8 mouse cellular contexts compared by ENCODE assay signal in the genomic region with DNA sequence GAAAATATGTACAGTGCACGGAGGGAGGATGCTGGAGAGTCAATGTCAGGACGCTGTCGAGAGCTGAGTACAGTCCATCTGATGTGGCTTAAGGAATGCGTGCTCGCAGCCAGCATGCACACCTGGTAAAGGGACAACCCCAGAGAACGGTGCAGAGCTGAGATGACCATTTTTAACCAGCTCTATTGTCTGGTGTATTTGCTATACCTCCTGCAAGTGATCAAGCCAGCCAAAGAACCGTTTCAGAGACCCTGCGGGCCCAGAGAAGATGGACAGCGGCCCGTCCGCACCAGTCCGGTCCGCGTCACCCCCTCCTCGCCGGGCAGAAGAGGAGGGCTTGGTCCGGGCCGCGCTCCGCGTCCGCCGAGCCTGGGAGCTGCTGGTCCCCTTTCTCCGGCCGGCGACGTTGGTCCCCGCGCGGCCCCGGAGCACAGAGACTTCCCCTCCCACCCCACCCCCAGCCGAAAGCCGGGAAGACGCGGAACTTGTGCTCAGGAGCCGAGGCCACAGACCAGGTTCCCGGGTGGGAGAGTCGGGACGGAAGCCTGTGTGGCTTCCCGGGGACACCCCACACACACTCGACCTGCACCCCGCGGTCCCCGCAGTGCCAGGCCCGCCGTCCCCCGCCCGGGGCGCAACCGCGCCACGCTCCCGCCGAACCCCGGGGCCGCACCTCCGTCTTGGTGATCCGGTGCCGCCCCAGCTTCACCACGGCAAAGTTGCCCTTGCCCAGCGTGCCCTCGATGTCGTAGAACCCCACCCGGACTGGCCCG. TPM values are rescaled to one million over a fixed set of nuclear protein-coding genes. Genes with fewer than 3 reads are reported as not detected.
DNase-seq lines count a peak whose midpoint lies in the region; ATAC-seq and TF ChIP-seq lines count a peak whose summit lies in the region.

No protein-coding gene starts in this region.

- no peaks in the 10 kb centered on the region for H3K36me3 ChIP-seq in kidney, embryonic 16.5 days (ENCODE audit: insufficient read depth, low read length)
- H3K36me3 ChIP-seq in small intestine, adult 2 months (ENCODE audit: control insufficient read depth, insufficient read depth, low read length): no peaks in the 10 kb centered on the region

- no peaks in the 10 kb centered on the region for H3K9me3 ChIP-seq in kidney, embryonic 16.5 days (ENCODE audit: low read length)

- peak overlapping the region; percentile 94 for H3K4me3 ChIP-seq in kidney, embryonic 16.5 days (ENCODE audit: low read length)
- peak overlapping the region; percentile 99 for H3K4me3 ChIP-seq in small intestine, adult 2 months (ENCODE audit: low read depth, low read length)

- peaks cover 11% of the 10 kb centered on the region for H3K4me1 ChIP-seq in kidney, embryonic 16.5 days (ENCODE audit: insufficient read depth, low read length)
- H3K4me1 ChIP-seq in small intestine, adult 2 months (ENCODE audit: control insufficient read depth, insufficient read depth, insufficient read length, low read length): no peaks in the 10 kb centered on the region

- DNase-seq in adrenal gland, postnatal 36 days: peak; percentile 48 to 66
- no peak for DNase-seq in adrenal gland, postnatal 14 days
- DNase-seq in thymus, postnatal 25 days: peak; percentile 25
- DNase-seq in thymus, postnatal 4 days: no peak
- peak; percentile 25 for DNase-seq in forelimb bud, embryonic 11.5 days (ENCODE audit: low read depth, low spot score)
- peak; percentile 43 for DNase-seq in lung, postnatal 14 days

- peak overlapping the region; percentile 92 for H3K27ac ChIP-seq in kidney, embryonic 16.5 days (ENCODE audit: low read length)
- H3K27ac ChIP-seq in small intestine, adult 2 months (ENCODE audit: insufficient read depth, low read depth, low read length): peak overlapping the region; percentile 89

- under 1% methylated on average over 52 of the region's 65 CpGs for WGBS in kidney, embryonic 16.5 days
- WGBS in small intestine, adult 2 months: 1% methylated on average over 65 of the region's 65 CpGs

- H3K4me2 ChIP-seq in kidney, embryonic 16.5 days (replicated peaks; ENCODE audit: low read depth, low read length): peak overlapping the region; percentile 91

- no peak for TF ChIP-seq POLR2A in small intestine, adult 2 months (IDR thresholded peaks at IDR 0.05; ENCODE audit: low read depth, low read length)

- ATAC-seq in kidney, embryonic 16.5 days (ENCODE audit: low FRiP score, low TSS enrichment): peak; percentile 50

- peak overlapping the region; percentile 92 for H3K9ac ChIP-seq in kidney, embryonic 16.5 days (replicated peaks; ENCODE audit: low read length)

- no peaks in the 10 kb centered on the region for H3K27me3 ChIP-seq in kidney, embryonic 16.5 days (ENCODE audit: insufficient read depth, low read length)
- H3K27me3 ChIP-seq in small intestine, adult 2 months (ENCODE audit: control insufficient read depth, insufficient read depth, low read length): no peaks in the 10 kb centered on the region

- no peak for TF ChIP-seq CTCF in small intestine, adult 2 months (IDR thresholded peaks at IDR 0.05; ENCODE audit: extremely low read depth, insufficient read length, insufficient replicate concordance, low read depth, low read length)

RNA-seq across cellular contexts. Expression of a gene that starts 0.6 kb away (rescaled TPM):
- 100 to 1,000 TPM in 1 of 2 experiments, 10 to 100 TPM in 1; 96.2 to 114 TPM for total RNA-seq in adrenal gland, postnatal 36 days (2021)
- 137 and 141 TPM in 2 replicates for total RNA-seq in adrenal gland, postnatal 14 days (2021)
- 15.5 and 19.4 TPM in 2 replicates for polyA plus RNA-seq in kidney, embryonic 16.5 days (2015; fragmentation: Nextera tagmentation; extraction: Ambion mirVana)
- polyA plus RNA-seq in small intestine, adult 2 months (2012; rRNA removed): 8.7 and 9.9 TPM in 2 replicates

RNA-seq across cellular contexts. Expression of a gene that starts 52.4 kb away (rescaled TPM):
- not detected for total RNA-seq in adrenal gland, postnatal 36 days (2021)
- not detected in 2 replicates for total RNA-seq in adrenal gland, postnatal 14 days (2021)
- polyA plus RNA-seq in kidney, embryonic 16.5 days (2015; fragmentation: Nextera tagmentation; extraction: Ambion mirVana): not detected in 2 replicates
- not detected in 2 replicates for polyA plus RNA-seq in small intestine, adult 2 months (2012; rRNA removed)

Comparison
In these comparisons a context has a peak if more than half of its experiments do, and no peak if none do; other contexts are left out.
1. DNase-seq: peak in adrenal gland, postnatal 36 days (2 of 2), thymus, postnatal 25 days (single experiment), forelimb bud, embryonic 11.5 days (single experiment) and lung, postnatal 14 days (single experiment); none in adrenal gland, postnatal 14 days (single experiment) and thymus, postnatal 4 days (single experiment).